Mouse (Mus musculus): ENCODE results near the gene Man1c1.

- TF ChIP-seq POLR2A (IDR thresholded peaks at IDR 0.05; ENCODE audit: borderline replicate concordance, low read depth, low read length) (no peak), CTCF (IDR thresholded peaks at IDR 0.05; ENCODE audit: low read depth, low read length) (no peak)
Measured at GRCm38 (mm10) chr4:134703835-134704546, at the start of gene Man1c1.

Data from bone marrow macrophage, adult 2 months (primary cell).